Mouse (Mus musculus): ENCODE results near the gene Prkar2b.
"Not testable (repeated sequence)": the region's sequence is repeated elsewhere in the genome, so short reads cannot be mapped to it uniquely, and the experiment has no call there.

Gene Prkar2b

DNA sequence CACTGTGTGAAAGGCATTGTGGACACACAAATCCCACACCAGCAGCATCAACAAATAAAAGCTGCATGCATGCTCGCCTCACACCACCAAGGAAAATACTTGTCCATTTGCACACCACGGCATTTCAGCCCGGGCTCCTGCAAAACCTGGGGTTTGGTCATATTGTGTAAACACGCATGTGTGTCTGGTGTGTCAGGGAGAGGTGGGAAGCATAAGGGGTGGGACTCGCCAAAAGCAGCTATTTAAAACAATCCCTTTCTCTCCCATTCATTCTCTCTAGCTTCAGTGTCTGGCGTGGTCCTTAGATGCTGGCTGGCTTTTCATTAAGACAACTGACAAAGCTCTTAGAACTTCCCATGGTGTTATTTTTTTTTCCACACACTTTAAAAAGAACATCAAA is 1.4 kb downstream of the Prkar2b start:
- in situ Hi-C loops (cut with MboI), result no loop called here

DNA sequence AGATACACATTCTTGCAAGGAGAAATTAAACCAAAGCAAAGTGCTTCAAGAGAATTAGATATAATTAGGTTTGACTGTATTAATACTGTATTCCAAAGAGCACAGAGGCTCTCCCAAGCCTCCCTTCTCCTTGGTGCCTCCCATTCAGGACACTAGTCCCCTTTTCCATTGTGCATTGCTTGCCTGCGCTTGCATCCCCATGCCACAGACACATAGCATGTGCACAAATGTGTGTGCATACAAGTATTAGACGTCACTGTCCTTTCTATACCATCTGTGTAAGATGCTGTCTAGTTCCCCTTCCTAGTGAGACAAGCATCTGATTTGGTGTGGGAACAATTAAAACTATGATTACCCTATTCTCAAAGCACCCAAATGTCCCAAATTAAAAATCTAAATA is 2.0 kb downstream of the Prkar2b start:
- in situ Hi-C loops (cut with MboI), result no loop called here

GRCm38 (mm10) chr12:32057461-32058199 is 3.5 kb downstream of the Prkar2b start:
- in situ Hi-C loops (cut with MboI), result no loop called here

GRCm38 (mm10) chr12:32055797-32056196 is 5.3 kb downstream of the Prkar2b start:
- in situ Hi-C loops (cut with MboI), result no loop called here

- in situ Hi-C loops (cut with MboI), result no loop called here
These were observed 6.5 kb downstream of the Prkar2b start for GRCm38 (mm10) chr12:32054476-32055166.

DNA sequence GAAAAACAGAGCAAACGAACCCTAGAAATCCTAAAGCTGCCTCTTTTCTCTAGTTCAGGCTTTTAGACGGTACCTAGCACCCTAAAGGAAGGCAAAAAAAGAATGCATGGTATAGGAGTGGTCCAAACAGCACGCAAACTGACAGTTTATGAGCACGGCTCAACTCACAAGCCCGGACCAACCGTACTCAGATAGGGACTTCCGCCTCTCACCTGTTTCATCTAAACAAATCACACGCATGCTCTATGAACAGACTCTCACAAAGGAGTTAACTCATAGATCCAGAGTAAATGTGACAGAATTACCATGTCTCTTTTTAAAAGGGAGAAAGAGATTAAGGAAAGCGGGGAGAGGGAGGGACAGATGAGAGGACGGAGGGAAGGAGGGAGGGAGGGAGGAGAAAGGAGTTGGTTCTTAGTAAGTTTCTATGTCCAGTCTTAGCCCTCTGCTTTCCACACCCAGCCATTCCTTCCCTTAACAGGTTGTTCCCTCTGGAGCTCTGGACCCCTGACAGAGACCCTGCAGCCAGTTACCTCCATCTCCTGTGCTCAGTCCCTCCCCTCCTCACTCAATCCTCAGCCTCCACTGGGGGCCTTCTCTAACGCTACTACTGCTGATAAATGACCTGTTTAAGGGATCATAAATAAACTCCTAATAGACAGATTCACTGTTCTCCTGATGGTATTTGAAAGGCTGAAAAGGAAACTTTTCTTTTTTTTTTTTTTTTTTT is 7.3 kb downstream of the Prkar2b start:
- in situ Hi-C loops (cut with MboI), result no loop called here

- in situ Hi-C loops (cut with MboI), result no loop called here
These were observed 8.2 kb downstream of the Prkar2b start for GRCm38 (mm10) chr12:32052882-32053281.

DNA sequence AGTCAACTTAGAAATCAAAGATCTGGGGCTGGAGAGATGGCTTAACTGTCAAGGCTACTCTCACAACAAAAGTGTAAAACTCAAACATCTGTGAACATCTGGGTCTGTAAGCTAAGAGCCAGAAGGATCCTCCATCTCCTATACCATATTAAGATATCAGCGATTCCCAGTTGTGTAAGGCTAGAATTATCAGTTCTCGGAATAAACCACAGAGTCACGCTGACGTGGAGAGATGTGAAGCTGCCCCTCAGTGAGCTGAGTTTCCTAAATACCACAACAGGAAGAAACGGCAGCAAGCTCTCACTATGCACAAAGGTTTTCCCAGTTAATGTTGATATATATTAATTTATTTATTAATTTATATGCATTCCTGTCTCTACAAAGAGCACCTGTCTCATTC is 10.9 kb downstream of the Prkar2b start:
- in situ Hi-C loops (cut with MboI), result no loop called here

DNA sequence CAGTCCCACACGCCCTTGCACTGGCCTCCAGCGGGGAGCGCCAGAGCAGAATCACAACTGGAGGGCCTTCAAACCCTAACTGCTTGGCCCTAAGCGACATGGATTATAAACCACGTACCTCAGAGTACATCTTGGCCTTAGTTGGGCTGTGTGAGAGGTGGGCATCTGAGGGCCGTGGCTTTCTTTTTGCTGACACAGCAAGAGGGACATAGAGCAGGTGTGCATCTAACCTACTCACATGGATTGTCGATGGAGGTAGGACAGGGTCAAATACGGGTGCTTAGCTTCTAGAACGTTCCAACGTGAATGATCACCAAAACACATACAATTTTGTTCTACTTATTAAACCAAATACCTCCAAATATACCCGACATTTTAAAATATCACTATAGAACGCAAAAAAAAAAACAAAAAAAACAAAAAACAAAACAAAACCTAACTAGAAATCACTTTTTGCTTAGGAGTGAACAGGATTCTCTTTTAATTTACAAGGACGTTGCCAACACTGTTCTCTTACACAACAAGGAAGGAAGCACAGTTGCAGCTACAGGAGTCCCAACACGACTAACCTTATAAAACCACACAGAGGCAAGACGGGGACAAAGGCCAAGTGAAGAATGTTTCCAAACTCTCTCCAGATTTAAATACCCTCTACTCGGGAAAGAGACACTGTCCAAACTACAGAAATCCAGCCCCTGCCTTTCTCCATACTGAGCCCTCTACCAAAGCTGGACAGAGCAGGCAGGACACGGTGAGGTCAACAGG is 15.3 kb downstream of the Prkar2b start:
- in situ Hi-C loops (cut with MboI), result no loop called here

- in situ Hi-C loops (cut with MboI), result no loop called here
These were observed 16.5 kb downstream of the Prkar2b start for GRCm38 (mm10) chr12:32044487-32045134.

- in situ Hi-C loops (cut with MboI), result no loop called here
These were observed 27.6 kb downstream of the Prkar2b start for GRCm38 (mm10) chr12:32033536-32033935.

DNA sequence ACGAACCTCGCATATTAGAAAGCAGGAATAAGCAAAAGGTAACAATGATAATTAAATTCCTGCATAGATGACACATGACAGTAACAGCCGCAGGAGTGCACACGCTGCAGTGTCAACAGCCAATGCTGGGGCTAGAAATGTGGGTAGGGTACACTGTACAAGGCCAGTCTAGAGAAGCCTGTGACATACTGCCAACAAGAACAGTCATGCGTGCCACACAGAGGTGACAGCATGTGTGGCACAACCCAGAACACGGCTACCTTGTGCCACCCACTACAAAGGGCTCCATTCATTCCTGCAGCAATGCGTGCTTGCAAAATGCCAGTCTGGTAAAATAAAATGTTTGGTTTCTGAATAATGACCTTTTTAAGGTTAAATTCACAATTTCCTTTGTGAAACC is 28.2 kb downstream of the Prkar2b start:
- in situ Hi-C loops (cut with MboI), result no loop called here

- in situ Hi-C loops (cut with MboI), result no loop called here
These were observed 42.7 kb downstream of the Prkar2b start for GRCm38 (mm10) chr12:32018376-32018750.

- in situ Hi-C loops (cut with MboI), result no loop called here
These were observed 43.3 kb downstream of the Prkar2b start for GRCm38 (mm10) chr12:32017636-32018375.

- in situ Hi-C loops (cut with MboI), result no loop called here
These were observed 44.6 kb downstream of the Prkar2b start for GRCm38 (mm10) chr12:32016472-32016871.

DNA sequence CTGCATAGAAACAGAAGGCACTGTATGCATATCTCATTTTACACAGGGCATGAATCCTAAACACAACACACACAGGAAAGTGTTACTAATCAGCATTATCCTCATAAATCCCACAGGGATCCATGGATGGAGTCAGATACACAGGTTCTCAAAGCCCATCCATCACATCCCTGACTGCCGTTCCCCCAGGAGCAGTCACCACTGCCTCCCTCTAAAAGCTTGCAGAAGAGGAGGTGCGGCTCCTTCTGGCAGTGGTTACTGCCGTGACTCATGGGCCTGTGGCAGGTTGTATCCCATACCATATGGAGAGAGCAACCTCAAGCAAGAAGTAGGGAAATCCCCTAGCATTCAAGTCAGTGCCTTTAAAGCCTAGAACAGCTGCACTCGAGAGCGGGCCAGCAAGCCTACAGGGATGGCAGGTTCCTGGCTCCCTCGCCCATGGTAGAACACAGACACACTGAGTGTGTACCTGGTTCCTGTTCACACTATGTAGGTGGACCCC is 45.8 kb downstream of the Prkar2b start:
- in situ Hi-C loops (cut with MboI), result no loop called here

DNA sequence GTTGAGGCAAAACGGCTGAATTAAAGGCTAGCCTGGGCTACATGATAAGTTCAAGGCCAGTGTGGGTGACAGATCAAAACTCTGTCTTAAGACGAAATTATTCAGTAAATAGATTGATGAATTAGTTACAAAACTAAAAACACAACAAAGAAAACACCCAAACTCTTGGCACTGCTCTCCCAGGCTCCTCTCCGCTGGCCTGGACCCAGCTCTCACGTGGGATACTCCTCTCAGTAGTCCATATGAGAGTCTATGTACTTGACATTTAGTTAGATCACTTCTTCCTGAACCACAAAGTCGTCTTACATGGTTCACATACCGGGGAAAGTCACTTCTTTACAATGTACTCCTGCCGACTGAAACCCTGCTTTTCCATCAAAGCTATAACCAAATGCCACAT is 46.3 kb downstream of the Prkar2b start:
- in situ Hi-C loops (cut with MboI), result no loop called here

DNA sequence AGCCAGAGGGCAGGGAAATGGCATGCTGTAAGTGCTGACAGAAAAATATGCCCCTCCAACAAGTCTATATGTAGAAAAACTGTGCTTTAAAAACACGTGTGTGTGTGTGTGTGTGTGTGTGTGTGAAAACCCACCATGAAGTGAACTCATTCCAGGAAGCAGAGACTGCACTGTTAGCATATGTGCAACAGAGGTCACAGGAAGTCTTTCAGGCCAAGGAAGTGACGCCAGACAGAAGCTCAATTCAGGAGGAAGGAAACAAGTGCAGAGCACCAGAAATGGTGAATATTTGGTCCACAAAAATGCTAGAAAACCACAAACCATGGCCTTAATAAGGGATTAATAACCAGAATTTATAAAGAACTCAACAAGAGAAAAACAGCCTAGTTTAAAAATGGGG is 48.9 kb downstream of the Prkar2b start:
- in situ Hi-C loops (cut with MboI), result no loop called here

- in situ Hi-C loops (cut with MboI), result no loop called here
These were observed 50.0 kb downstream of the Prkar2b start for GRCm38 (mm10) chr12:32011128-32011527.

DNA sequence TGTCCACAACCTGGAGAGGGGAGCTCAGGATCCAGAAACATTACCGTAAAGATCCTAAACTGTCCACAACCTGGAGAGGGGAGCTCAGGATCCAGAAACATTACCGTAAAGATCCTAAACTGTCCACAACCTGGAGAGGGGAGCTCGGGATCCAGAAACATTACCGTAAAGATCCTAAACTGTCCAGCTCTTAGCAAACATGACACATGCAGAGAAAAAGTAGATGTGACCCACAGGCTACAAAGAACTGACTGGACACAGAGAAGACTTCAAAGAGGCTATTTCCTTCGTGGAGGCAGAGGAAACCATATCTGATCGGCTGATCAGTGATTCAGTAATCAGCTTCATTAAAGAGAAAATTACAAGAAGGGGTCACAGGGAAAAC is 51.1 kb downstream of the Prkar2b start:
- in situ Hi-C loops (cut with MboI), result not testable (repeated sequence)

Data from mature B cell (primary cell).